Mouse (Mus musculus): ENCODE results near the gene Phldb2.

DNA sequence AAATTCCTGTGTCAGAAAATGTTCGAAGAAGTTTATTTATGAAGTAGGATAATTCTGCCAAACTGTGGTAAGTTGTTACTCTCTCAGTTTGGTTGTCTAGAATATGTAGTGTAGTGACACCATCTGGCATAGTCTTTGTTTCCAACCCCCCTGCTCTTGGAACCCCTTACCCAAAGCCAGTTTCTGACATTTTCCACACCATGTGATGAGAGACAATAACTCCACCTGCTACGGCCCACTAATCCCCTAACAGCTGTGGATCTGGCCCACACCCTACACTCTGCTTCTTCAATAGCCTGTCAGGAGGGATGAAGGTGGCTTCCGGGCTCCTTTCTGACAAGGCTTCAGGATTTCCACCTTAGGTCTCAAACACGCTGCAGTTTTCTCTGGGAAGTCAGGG is 154.2 kb downstream of the Phldb2 start:
- TF ChIP-seq CTCF (IDR thresholded peaks at IDR 0.05; ENCODE audit: borderline replicate concordance, insufficient read depth, low read depth, low read length) (no peak), POLR2A (IDR thresholded peaks at IDR 0.05; ENCODE audit: borderline replicate concordance, insufficient read depth, low read length) (no peak)

All from cerebellum, adult 2 months (tissue).